Mouse (Mus musculus) liver, postnatal 0 days (tissue): ENCODE measurements at regions not wholly inside any gene's neighbourhood (a gene's known extent, or its start where the extent isn't known, plus 50 kb on each side); places are given as distances from the start of the nearest gene placed in this dataset.

ENCODE experiments used
- CTCF ChIP-seq: sonication (generic); IDR thresholded peaks from 2 replicates; pipeline ENCODE4 v1.5.1; 2016; ENCODE audit warnings: antibody characterized with exemption, low read depth
- EP300 ChIP-seq: IDR thresholded peaks from 2 replicates; pipeline ENCODE4 v1.6.1; 2016; ENCODE audit warnings: antibody characterized with exemption, low read depth, mild to moderate bottlenecking

GRCm38 (mm10) chr12:35336314-35336713 lies 198.5 kb downstream of the Ahr start:
- TF ChIP-seq CTCF (no peak), EP300 (no peak)
